Mouse (Mus musculus): ENCODE data around the gene Mettl13.

GRCm38 (mm10) chr1:162547607-162548006, 744 bp downstream of the Mettl13 start:
- TF ChIP-seq CTCF (IDR thresholded peaks at IDR 0.05; ENCODE audit: low read depth, low read length) (no peak), POLR2A (IDR thresholded peaks at IDR 0.05; ENCODE audit: insufficient read depth, low read length) (no peak)
